Mouse (Mus musculus) heart, embryonic 14.5 days (tissue): ENCODE data around the gene Atp6v1g2. TPM values are rescaled to one million over a fixed set of nuclear protein-coding genes. Genes with fewer than 3 reads are reported as not detected.
A peak's percentile ranks its signal among the peaks of the same experiment; 100 is the strongest.

Experiments used
- ATAC-seq: fragments of 200-750 bp; cut with Nextera tagmentation; 2 replicates; pipeline ENCODE4 v1.8.0; 2017; ENCODE audit warnings: low read depth, moderate TSS enrichment; ENCODE audit not compliant: insufficient number of reproducible peaks, insufficient read depth, low FRiP score
- H3K27ac ChIP-seq, 2 experiments: fragments of 200-500 bp in 1 of 2; fragments of 300-500 bp in 1 of 2; sonication (generic) in 1 of 2; replicated peaks in 1 of 2; 2 replicates each; pipeline ENCODE4 v1.5.1; 2012 to 2014; ENCODE audit warnings: low read depth in 2 of 2, low read length in 2 of 2, control low read depth in 1 of 2, mild to moderate bottlenecking in 1 of 2, mixed read lengths in 1 of 2; ENCODE audit not compliant: control insufficient read depth in 1 of 2, insufficient read depth in 1 of 2
- H3K27me3 ChIP-seq: fragments of 300-500 bp; sonication (generic); 2 replicates; pipeline ENCODE4 v1.6.1; 2014; ENCODE audit warnings: mild to moderate bottlenecking, low read length, control low read depth; ENCODE audit not compliant: control insufficient read depth, insufficient read depth
- H3K36me3 ChIP-seq: fragments of 300-500 bp; sonication (generic); 2 replicates; pipeline ENCODE4 v1.6.1; 2014; ENCODE audit warnings: mild to moderate bottlenecking, control low read depth, low read length, mixed read lengths; ENCODE audit not compliant: control insufficient read depth, insufficient read depth
- H3K4me1 ChIP-seq, 2 experiments: fragments of 200-500 bp in 1 of 2; fragments of 300-500 bp in 1 of 2; sonication (generic) in 1 of 2; 2 replicates each; pipeline ENCODE4 v1.6.1; 2012 to 2014; ENCODE audit warnings: low read length in 2 of 2, control low read depth in 1 of 2, mixed read lengths in 1 of 2; ENCODE audit not compliant: control insufficient read depth in 2 of 2, insufficient read depth in 2 of 2
- H3K4me2 ChIP-seq: fragments of 300-500 bp; sonication (generic); 2 replicates; pipeline ENCODE4 v1.6.1; 2014; ENCODE audit warnings: mild to moderate bottlenecking, low read length
- H3K4me3 ChIP-seq, 2 experiments: fragments of 200-500 bp in 1 of 2; fragments of 300-500 bp in 1 of 2; sonication (generic) in 1 of 2; 2 replicates each; pipeline ENCODE4 v1.5.1; 2012 to 2014; ENCODE audit warnings: low read length in 2 of 2, mild to moderate bottlenecking in 2 of 2, control low read depth in 1 of 2, low read depth in 1 of 2, moderate library complexity in 1 of 2; ENCODE audit not compliant: control insufficient read depth in 1 of 2, insufficient read depth in 1 of 2
- H3K9ac ChIP-seq: fragments of 300-500 bp; sonication (generic); 2 replicates; pipeline ENCODE4 v1.6.1; 2014; ENCODE audit warnings: mild to moderate bottlenecking, low read length
- H3K9me3 ChIP-seq: fragments of 300-500 bp; sonication (generic); 2 replicates; pipeline ENCODE4 v1.6.1; 2016; ENCODE audit warnings: low read length, control low read depth; ENCODE audit not compliant: control insufficient read depth
- WGBS: fragments of 180-500 bp; shearing (Covaris S2); extraction: QIAGEN DNeasy Blood & Tissue Kit; methylation state at CpG from one replicate; pipeline ENCODE4 v1.1.7; 2014; 5-methylcytosine and 5-hydroxymethylcytosine counted together
- polyA plus RNA-seq: library from polyadenylated mRNA; unstranded; fragments of >200 nt; fragmentation: Nextera tagmentation; extraction: Ambion mirVana; gene quantifications from 2 replicates; pipeline ENCODE4 v1.2.1, GENCODE M21; 2014

The Atp6v1g2 gene
- polyA plus RNA-seq, 1 experiment from 2014 or later = 10.7 TPM

DNA sequence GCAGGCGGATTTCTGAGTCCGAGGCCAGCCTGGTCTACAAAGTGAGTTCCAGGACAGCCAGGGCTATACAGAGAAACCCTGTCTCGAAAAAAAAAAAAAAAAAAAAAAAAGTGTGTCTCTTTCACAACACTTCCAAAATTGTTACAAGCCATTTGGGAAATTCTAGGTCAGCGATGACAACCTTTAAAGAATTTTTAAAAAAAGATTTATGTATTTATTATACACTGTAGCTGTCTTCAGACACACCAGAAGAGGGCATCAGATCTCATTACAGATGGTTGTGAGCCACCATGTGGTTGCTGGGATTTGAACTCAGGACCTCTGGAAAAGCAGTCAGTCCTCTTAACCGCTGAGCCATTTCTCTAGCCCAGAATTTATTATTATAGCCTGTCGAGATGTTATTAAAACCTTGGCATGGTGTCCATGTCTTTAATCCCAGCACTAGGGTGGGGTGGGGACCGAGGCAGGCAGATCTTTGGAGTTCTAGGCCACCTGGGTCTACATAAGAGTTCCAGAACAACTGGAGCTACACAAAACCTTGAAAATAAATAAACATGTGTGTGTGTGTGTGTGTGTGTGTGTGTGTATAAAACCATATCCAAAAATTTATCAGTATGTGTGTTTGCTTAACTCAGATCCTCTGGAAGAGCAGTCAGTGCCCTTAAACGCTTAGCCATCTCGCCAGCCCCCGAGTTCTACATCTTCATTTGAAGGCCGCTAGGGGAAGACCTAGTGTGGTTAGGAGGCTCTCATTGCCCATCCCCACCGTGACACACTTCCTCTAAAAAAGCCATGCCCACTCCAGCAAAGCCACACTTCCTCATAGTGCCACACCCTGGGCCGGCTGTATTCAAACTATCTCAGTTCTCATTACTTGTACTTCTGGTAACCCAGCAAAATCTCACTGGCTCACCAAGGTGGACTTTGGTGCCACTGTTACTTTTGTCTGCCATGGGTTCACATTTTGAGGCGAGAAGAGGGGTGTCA lies 25.3 kb downstream of the Atp6v1g2 start:
- WGBS = 55% methylated on average over 11 of the region's 14 CpGs
- H3K9me3 ChIP-seq = no peaks in the 10 kb centered on the region
- H3K4me1 ChIP-seq = no peaks in the 10 kb centered on the region; a peak in 1 of 4 replicates
- no peak overlapping the region for H3K4me3 ChIP-seq
- no peak overlapping the region for H3K9ac ChIP-seq
- peaks cover 17% of the 10 kb centered on the region for H3K27me3 ChIP-seq
- ATAC-seq = no peak
- peaks cover 6% of the 10 kb centered on the region for H3K36me3 ChIP-seq
- no peak overlapping the region for H3K27ac ChIP-seq
- peak overlapping the region; percentile 64; the same call in 1 of the 2 replicates for H3K4me2 ChIP-seq

DNA sequence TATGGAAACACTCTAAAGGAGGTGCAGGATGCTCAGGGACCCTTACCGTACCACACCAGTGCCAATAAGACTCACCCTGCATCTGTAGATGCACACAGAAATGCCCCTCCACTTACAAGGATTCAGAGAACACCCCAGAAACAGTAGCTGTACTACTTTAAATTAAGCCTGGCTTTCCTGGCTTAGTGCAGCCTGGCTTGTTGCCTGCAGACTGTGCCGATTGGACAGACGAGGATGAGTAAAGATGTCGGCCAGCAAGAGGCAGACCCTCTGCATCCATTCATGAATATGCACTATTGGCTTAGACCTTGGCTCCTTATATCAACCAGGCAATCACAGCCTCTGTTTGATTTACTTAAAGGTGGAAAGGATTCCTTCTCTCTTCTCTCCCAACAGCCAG lies 26.2 kb downstream of the Atp6v1g2 start:
- H3K27me3 ChIP-seq = peaks cover 20% of the 10 kb centered on the region
- no peak for ATAC-seq
- H3K4me2 ChIP-seq = no peak overlapping the region
- 72% methylated on average over 4 of the region's 4 CpGs for WGBS
- no peaks in the 10 kb centered on the region for H3K36me3 ChIP-seq
- H3K9ac ChIP-seq = no peak overlapping the region
- H3K4me3 ChIP-seq = no peak overlapping the region
- H3K27ac ChIP-seq = no peak overlapping the region
- H3K4me1 ChIP-seq = no peaks in the 10 kb centered on the region; a peak in 1 of 4 replicates
- no peaks in the 10 kb centered on the region for H3K9me3 ChIP-seq

DNA sequence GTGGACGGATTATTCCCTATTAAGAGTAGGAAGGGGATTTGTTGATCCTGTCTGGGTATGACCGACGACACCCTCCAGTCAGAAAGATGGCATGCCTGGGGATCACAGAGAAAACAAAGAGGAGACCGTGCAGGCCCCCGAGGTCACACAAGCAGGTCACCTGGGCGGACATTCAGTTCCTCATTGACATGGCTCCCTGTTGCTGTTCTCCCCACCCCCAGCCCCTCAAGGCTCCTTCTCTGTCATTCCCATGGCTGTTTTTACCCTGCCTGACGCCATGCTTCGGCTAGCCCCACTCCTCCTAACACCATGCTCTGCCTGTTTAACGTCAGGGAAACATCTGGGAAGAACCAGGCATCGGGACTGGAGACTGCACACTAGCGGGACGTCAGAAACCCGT lies 28.2 kb downstream of the Atp6v1g2 start:
- 65% methylated on average over 13 of the region's 13 CpGs for WGBS
- Histone ChIP-seq H3K36me3 (no peaks in the 10 kb centered on the region), H3K4me2 (no peak overlapping the region), H3K9me3 (no peaks in the 10 kb centered on the region), H3K4me3 (no peak overlapping the region), H3K4me1 (no peaks in the 10 kb centered on the region; a peak in 1 of 4 replicates), H3K27ac (no peak overlapping the region), H3K9ac (no peak overlapping the region), H3K27me3 (peaks cover 24% of the 10 kb centered on the region)
- ATAC-seq = no peak

DNA sequence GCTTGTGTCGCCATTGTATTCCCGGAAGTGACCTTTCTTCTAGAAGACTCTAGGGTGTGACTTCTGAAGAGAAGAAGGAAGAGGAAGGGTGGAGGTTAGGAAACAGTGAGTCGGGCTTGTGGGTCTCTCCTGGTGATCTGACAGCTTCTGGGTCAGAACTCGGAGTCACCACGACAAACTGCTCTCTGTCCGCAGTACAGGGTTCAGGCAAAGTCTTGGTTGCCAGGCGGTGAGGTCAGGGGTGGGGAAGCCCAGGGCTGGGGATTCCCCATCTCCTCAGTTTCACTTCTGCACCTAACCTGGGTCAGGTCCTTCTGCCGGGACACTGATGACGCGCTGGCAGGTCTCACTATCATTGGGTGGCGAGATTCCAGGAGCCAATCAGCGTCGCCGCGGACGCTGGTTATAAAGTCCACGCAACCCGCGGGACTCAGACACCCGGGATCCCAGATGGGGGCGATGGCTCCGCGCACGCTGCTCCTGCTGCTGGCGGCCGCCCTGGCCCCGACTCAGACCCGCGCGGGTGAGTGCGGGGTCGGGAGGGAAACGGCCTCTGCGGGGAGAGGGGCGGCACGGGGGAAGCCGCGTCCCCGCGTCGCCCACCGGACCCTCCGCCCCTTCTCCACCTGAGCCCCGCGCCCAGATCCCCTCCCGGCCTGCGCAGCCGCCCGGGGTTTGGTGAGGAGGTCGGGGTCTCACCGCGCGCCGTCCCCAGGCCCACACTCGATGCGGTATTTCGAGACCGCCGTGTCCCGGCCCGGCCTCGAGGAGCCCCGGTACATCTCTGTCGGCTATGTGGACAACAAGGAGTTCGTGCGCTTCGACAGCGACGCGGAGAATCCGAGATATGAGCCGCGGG lies 29.4 kb downstream of the Atp6v1g2 start, which contains the start of gene H2-D1:
H2-D1 (plus strand) TSS at position 67 of the 859 bp plus-strand sequence.
- no peaks in the 10 kb centered on the region; a peak in 1 of 4 replicates for H3K4me1 ChIP-seq
- no peaks in the 10 kb centered on the region for H3K36me3 ChIP-seq
- ATAC-seq = peak; percentile 79
- H3K9ac ChIP-seq = peak within 1 kb of the TSS; percentile 71
- peak within 1 kb of the TSS; percentile 65 to 72 for H3K4me3 ChIP-seq
- H3K9me3 ChIP-seq = no peaks in the 10 kb centered on the region
- no peak within 1 kb of the TSS for H3K27ac ChIP-seq
- H3K27me3 ChIP-seq = peaks cover 24% of the 10 kb centered on the region
- H3K4me2 ChIP-seq = peak within 1 kb of the TSS; percentile 99
- WGBS = under 1% methylated on average over 60 of the region's 73 CpGs

DNA sequence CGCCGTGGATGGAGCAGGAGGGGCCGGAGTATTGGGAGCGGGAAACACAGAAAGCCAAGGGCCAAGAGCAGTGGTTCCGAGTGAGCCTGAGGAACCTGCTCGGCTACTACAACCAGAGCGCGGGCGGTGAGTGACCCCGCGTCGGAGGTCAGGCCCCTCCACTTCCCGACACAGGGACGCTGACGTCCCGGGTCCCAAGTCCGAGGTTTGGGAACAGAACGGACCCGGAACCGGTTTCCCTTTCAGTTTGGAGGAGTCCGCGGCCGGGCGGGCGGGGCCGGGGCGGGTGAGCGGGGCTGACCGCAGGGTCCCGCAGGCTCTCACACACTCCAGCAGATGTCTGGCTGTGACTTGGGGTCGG lies 30.0 kb downstream of the Atp6v1g2 start:
- Histone ChIP-seq H3K9me3 (no peaks in the 10 kb centered on the region), H3K9ac (peak overlapping the region; percentile 71), H3K27ac (no peak overlapping the region), H3K4me2 (peak overlapping the region; percentile 99), H3K36me3 (no peaks in the 10 kb centered on the region), H3K27me3 (peaks cover 24% of the 10 kb centered on the region), H3K4me3 (peak overlapping the region; percentile 65 to 72), H3K4me1 (no peaks in the 10 kb centered on the region)
- ATAC-seq = no peak
- WGBS = 3% methylated on average over 26 of the region's 31 CpGs

DNA sequence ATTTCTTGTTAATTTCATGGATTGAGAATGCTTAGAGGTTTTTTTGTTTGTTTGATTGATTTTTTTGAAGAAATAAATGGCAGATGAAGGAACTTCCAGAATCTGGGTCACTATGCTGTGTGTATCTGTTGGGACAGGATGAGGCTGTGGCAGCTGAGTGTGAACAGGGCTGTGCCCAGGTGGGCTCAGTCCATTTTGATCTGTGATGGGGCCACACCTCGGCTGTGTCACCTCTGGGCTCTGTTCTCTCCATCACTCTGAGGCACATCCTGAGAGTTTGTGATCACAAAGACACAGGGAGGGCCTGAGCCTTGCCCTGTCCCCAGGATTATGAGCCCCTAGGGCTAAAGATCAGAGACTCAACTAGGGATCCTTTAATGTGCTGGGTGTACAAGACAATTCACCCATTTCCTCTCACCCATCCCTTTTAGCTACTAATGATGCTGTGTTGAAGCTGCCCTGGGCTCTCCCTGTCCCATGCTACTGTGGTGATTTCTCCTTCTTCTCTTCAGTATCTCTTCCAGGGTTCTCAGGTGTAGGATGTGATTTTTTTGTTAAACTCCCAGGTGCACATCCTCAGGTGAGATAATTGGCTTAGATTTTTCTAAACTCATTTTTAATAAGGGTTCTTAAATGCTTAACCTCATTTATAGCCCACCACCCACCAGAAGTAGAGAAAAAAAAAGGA lies 34.1 kb downstream of the Atp6v1g2 start:
- ATAC-seq = no peak
- no peaks in the 10 kb centered on the region for H3K4me1 ChIP-seq
- H3K27me3 ChIP-seq = peaks cover 7% of the 10 kb centered on the region; the same call in 1 of the 2 replicates

More for the DNA sequence above, 34.1 kb downstream of the Atp6v1g2 start:
- H3K27ac ChIP-seq = no peak overlapping the region
- no peak overlapping the region for H3K4me3 ChIP-seq
- no peaks in the 10 kb centered on the region for H3K9me3 ChIP-seq
- H3K4me2 ChIP-seq = no peak overlapping the region
- H3K36me3 ChIP-seq = no peaks in the 10 kb centered on the region
- no peak overlapping the region for H3K9ac ChIP-seq
- WGBS = 40% methylated on average over 1 of the region's 1 CpGs
